Mouse (Mus musculus): ENCODE measurements around the gene B3galt1.

- TF ChIP-seq POLR2A (IDR thresholded peaks at IDR 0.05; ENCODE audit: insufficient read depth, low read depth, low read length): no peak
- TF ChIP-seq CTCF (IDR thresholded peaks at IDR 0.05): no peak
- no peak for TF ChIP-seq EP300 (IDR thresholded peaks at IDR 0.05; ENCODE audit: insufficient read depth, low read depth, low read length)
Measured at GRCm38 (mm10) chr2:67566566-67566965, 895 bp downstream of the B3galt1 start.

All from heart, adult 2 months (tissue).